ENCODE assay signal across 21 mouse cellular contexts in the genomic region with DNA sequence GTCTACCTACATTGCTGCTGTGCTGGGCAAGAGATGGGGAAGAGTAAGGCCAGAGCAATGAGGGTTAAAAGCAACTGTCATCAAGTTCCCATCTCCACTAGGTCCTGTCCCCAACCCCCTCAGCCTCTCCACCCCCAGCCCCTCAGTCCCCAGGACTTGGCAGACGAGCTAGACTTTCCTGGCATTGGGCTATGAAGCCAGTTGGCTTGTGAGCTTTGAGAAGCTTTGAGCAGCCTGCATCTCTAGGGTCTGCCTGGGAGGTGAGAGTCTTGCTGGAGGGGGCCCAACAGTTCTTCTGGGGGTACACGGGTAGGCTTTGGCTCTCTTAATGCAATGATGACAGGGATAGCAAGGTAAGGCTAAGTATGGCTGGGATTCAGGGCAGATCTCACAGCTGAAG. TPM values are rescaled to one million over a fixed set of nuclear protein-coding genes. Genes with fewer than 3 reads are reported as not detected.
DNase-seq lines count a peak whose midpoint lies in the region; ATAC-seq and TF ChIP-seq lines count a peak whose summit lies in the region.
"Had no signal": no experiment of that assay in that cellular context is flagged by ENCODE, and none has a peak within 500 bp of the region (broad histone marks: within the 10 kb centered on the region; RNA-seq: fewer than 3 reads in every experiment).

No protein-coding gene starts in this region.

- no peak overlapping the region for H3K9ac ChIP-seq in midbrain, embryonic 11.5 days (ENCODE audit: low read length)
- H3K9ac ChIP-seq in midbrain, embryonic 14.5 days (replicated peaks; ENCODE audit: low read length): no peak overlapping the region

- H3K27ac ChIP-seq in left cerebral cortex, adult 2 months: no peak overlapping the region
- no peak overlapping the region for H3K27ac ChIP-seq in midbrain, embryonic 11.5 days (ENCODE audit: low read depth, low read length)
- no peak overlapping the region for H3K27ac ChIP-seq in midbrain, embryonic 14.5 days (replicated peaks; ENCODE audit: low read depth, low read length)

- no peak for TF ChIP-seq CTCF in left cerebral cortex, adult 2 months (IDR thresholded peaks at IDR 0.05)

- peaks cover 4% of the 10 kb centered on the region for H3K4me1 ChIP-seq in midbrain, embryonic 11.5 days (ENCODE audit: control insufficient read depth, insufficient read depth, low read length)
- peaks cover 3% of the 10 kb centered on the region; the same call in 1 of the 2 replicates for H3K4me1 ChIP-seq in midbrain, embryonic 14.5 days (ENCODE audit: control insufficient read depth, insufficient read depth, low read length)

- intact Hi-C loops in left cerebral cortex, postnatal 4 days (cut with DNase I): loop anchor here (10.0 kb wide), 1 partner anchor 1161 kb away; a partner anchor contains a TSS
- intact Hi-C loops in left cerebral cortex, adult 2 months (cut with DNase I): loop anchor here (10.0 kb wide), 2 partner anchors 291 to 1171 kb away; no protein-coding TSS in a partner anchor

- H3K4me3 ChIP-seq in left cerebral cortex, adult 2 months: no peak overlapping the region
- H3K4me3 ChIP-seq in midbrain, embryonic 11.5 days (ENCODE audit: low read depth, low read length): no peak overlapping the region
- no peak overlapping the region for H3K4me3 ChIP-seq in midbrain, embryonic 14.5 days (replicated peaks; ENCODE audit: low read depth, low read length)

- peaks cover 2% of the 10 kb centered on the region; the same call in 1 of the 2 replicates for H3K27me3 ChIP-seq in midbrain, embryonic 11.5 days (ENCODE audit: control insufficient read depth, insufficient read depth, low read length)
- no peaks in the 10 kb centered on the region for H3K27me3 ChIP-seq in midbrain, embryonic 14.5 days (ENCODE audit: control insufficient read depth, insufficient read depth, low read length)

- peak; percentile 68 to 76 for DNase-seq in cerebellum, postnatal 10 days
- no peak for DNase-seq in cerebellum, adult 18-20 months
- peak; percentile 39 for DNase-seq in cerebellum, postnatal 14 days
- DNase-seq in cerebellum, postnatal 4 days (ENCODE audit: low spot score in 2 of 2): no peak
- DNase-seq in left cerebral cortex, postnatal 4 days: peak; percentile 57
- no peak for DNase-seq in left cerebral cortex, adult 2 months (ENCODE audit: extremely low spot score in 1 of 2, low spot score in 2 of 2)
- DNase-seq in midbrain, embryonic 11.5 days (ENCODE audit: low spot score, missing footprints): peak; percentile 28
- no peak for DNase-seq in midbrain, embryonic 14.5 days
- DNase-seq: adrenal gland, adult 2 months; adrenal gland, adult 8-10 months; adrenal gland, postnatal 10 days; adrenal gland, postnatal 14 days; adrenal gland, postnatal 25 days; adrenal gland, postnatal 36 days; B cell, adult 2 months; cerebellum, adult 11 months; cerebellum, adult 11-12 months had no signal

- 78% methylated on average over 2 of the region's 2 CpGs for WGBS in midbrain, embryonic 11.5 days
- WGBS in midbrain, embryonic 14.5 days: 94% methylated on average over 2 of the region's 2 CpGs

- H3K4me2 ChIP-seq in midbrain, embryonic 11.5 days: no peak overlapping the region
- no peak overlapping the region for H3K4me2 ChIP-seq in midbrain, embryonic 14.5 days (ENCODE audit: low read length)

- ATAC-seq in midbrain, embryonic 11.5 days (ENCODE audit: low FRiP score): no peak
- no peak for ATAC-seq in midbrain, embryonic 14.5 days (ENCODE audit: low FRiP score, low TSS enrichment)
- ATAC-seq: activated CD4-positive, CD25-positive, alpha-beta regulatory T cell, adult 4 months; CD4-positive, CD25-positive, alpha-beta regulatory T cell, adult 4 months; Patski had no signal

- H3K36me3 ChIP-seq in midbrain, embryonic 11.5 days (ENCODE audit: control insufficient read depth, insufficient read depth, low read length): no peaks in the 10 kb centered on the region
- no peaks in the 10 kb centered on the region for H3K36me3 ChIP-seq in midbrain, embryonic 14.5 days (ENCODE audit: control insufficient read depth, insufficient read depth, low read length)
- H3K36me3 ChIP-seq: G1E had no signal

- no peaks in the 10 kb centered on the region for H3K9me3 ChIP-seq in midbrain, embryonic 11.5 days (ENCODE audit: control insufficient read depth, low read length)
- no peaks in the 10 kb centered on the region for H3K9me3 ChIP-seq in midbrain, embryonic 14.5 days (ENCODE audit: control insufficient read depth, low read length)
- H3K9me3 ChIP-seq: G1E had no signal

RNA-seq across cellular contexts. Expression of a gene that starts 5.7 kb away (rescaled TPM):
- 10 to 100 TPM; 73.7 to 78.2 TPM for total RNA-seq in left cerebral cortex, postnatal 4 days (2021)
- 100 to 1,000 TPM; 120 to 121 TPM for total RNA-seq in left cerebral cortex, adult 2 months (2021)
- 94.6 and 96.4 TPM in 2 replicates for polyA plus RNA-seq in midbrain, embryonic 11.5 days (2014; fragmentation: Nextera tagmentation; extraction: Ambion mirVana)
- polyA plus RNA-seq in midbrain, embryonic 14.5 days (2014; fragmentation: Nextera tagmentation; extraction: Ambion mirVana): 131 and 143 TPM in 2 replicates

Comparison
In these comparisons a context has a peak if more than half of its experiments do, and no peak if none do; other contexts are left out.
1. DNase-seq: peak in cerebellum, postnatal 10 days (2 of 2), cerebellum, postnatal 14 days (2 of 2), left cerebral cortex, postnatal 4 days (single experiment) and midbrain, embryonic 11.5 days (single experiment); none in cerebellum, adult 18-20 months (0 of 2), cerebellum, postnatal 4 days (0 of 2), left cerebral cortex, adult 2 months (0 of 2) and midbrain, embryonic 14.5 days (single experiment).